Mouse (Mus musculus): ENCODE measurements around the gene Vti1a. TPM values are rescaled to one million over a fixed set of nuclear protein-coding genes. Genes with fewer than 3 reads are reported as not detected.

The Vti1a gene
- polyA plus RNA-seq, 1 experiment from 2014 or later, result 24.2 TPM

DNA sequence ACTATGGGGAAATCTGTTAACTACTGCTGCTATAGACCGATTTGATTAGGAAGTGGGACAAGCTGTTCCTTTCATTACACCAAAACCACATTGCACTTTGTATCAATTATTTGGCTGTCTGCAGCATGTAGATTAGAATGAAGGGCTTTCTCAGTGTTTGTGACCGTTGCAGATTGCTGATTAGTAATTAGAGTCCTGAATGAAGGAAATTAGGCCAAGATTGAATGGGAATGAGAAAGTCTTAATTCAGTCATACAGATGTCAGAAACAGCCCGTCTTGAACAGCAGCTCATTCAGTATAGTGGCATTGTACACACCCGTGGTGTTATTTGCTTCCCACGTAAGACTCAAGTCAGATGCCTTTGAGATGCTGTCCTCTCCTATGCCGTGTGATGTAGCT lies 60.2 kb downstream of the Vti1a start:
- no peak overlapping the region for H3K27ac ChIP-seq (replicated peaks; ENCODE audit: low read depth, low read length)
- no peak overlapping the region for H3K4me3 ChIP-seq (ENCODE audit: low read depth, low read length)
- no peaks in the 10 kb centered on the region for H3K27me3 ChIP-seq (ENCODE audit: control insufficient read depth, insufficient read depth, low read length)
- 0 out of 2 replicates have a peak, but pooled peaks cover 3% of the 10 kb centered on the region for H3K4me1 ChIP-seq (ENCODE audit: control insufficient read depth, insufficient read depth, low read length)
- 72% methylated on average over 6 of the region's 6 CpGs for WGBS
- DNase-seq (ENCODE audit: low spot score), result no peak
- ATAC-seq (ENCODE audit: insufficient number of reproducible peaks, low FRiP score, low TSS enrichment, low read depth), result no peak
- H3K4me2 ChIP-seq (ENCODE audit: low read depth, severe bottlenecking), result no peak overlapping the region
- no peaks in the 10 kb centered on the region for H3K9me3 ChIP-seq (ENCODE audit: control insufficient read depth, low read length)
- no peaks in the 10 kb centered on the region; the same call in 1 of the 2 replicates for H3K36me3 ChIP-seq (ENCODE audit: control insufficient read depth, insufficient read depth, low read length)
- H3K9ac ChIP-seq (ENCODE audit: low read length), result no peak overlapping the region

DNA sequence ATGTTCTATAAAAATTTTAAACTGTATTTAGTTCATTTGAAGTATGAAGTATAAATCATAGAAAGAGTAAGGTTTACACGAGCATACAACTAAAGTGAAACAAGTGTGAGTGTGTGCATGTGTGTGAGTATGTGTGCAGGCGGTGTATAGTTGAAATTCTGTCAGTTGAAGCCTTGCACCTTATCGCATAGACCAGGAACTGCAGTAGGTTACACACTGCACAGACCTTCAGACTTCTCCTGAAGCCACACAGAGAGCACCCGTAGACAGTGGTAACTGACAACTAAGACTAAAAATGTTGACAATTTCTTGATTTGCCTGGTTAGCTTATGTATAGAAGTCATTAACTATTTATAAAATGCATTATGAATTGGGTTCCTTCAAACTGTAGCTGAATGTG lies 61.4 kb downstream of the Vti1a start:
- 0 out of 2 replicates have a peak, but pooled peaks cover 3% of the 10 kb centered on the region for H3K4me1 ChIP-seq (ENCODE audit: control insufficient read depth, insufficient read depth, low read length)
- 93% methylated on average over 4 of the region's 4 CpGs for WGBS
- H3K27ac ChIP-seq (replicated peaks; ENCODE audit: low read depth, low read length), result no peak overlapping the region
- H3K36me3 ChIP-seq (ENCODE audit: control insufficient read depth, insufficient read depth, low read length), result no peaks in the 10 kb centered on the region; the same call in 1 of the 2 replicates
- ATAC-seq (ENCODE audit: insufficient number of reproducible peaks, low FRiP score, low TSS enrichment, low read depth) (no peak), DNase-seq (ENCODE audit: low spot score) (no peak)
- no peak overlapping the region for H3K4me3 ChIP-seq (ENCODE audit: low read depth, low read length)
- H3K4me2 ChIP-seq (ENCODE audit: low read depth, severe bottlenecking), result no peak overlapping the region
- no peaks in the 10 kb centered on the region for H3K9me3 ChIP-seq (ENCODE audit: control insufficient read depth, low read length)
- no peak overlapping the region for H3K9ac ChIP-seq (ENCODE audit: low read length)
- no peaks in the 10 kb centered on the region for H3K27me3 ChIP-seq (ENCODE audit: control insufficient read depth, insufficient read depth, low read length)

DNA sequence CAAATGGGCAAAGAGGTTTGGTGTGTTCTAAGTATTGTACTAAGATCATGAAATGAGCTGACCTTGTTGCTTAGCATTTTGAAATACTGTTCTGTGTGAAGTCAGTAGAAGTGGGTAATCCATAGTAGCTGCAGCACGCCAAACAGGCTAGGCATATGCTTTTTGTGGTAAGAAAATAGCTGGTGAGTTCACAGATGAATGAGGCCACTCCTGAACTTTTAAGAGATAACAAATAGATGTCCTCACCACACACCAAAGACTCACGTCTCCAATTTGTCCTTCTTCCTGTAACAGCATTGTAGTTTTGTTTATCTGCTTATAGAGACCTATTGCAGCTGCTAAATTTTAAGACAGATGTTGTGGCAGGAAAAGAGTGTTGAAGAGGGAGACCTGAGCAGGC lies 62.8 kb downstream of the Vti1a start:
- Histone ChIP-seq H3K9me3 (ENCODE audit: control insufficient read depth, low read length) (no peaks in the 10 kb centered on the region), H3K27me3 (ENCODE audit: control insufficient read depth, insufficient read depth, low read length) (no peaks in the 10 kb centered on the region), H3K4me1 (ENCODE audit: control insufficient read depth, insufficient read depth, low read length) (0 out of 2 replicates have a peak, but pooled peaks cover 3% of the 10 kb centered on the region), H3K27ac (replicated peaks; ENCODE audit: low read depth, low read length) (no peak overlapping the region), H3K4me3 (ENCODE audit: low read depth, low read length) (no peak overlapping the region), H3K4me2 (ENCODE audit: low read depth, severe bottlenecking) (no peak overlapping the region), H3K36me3 (ENCODE audit: control insufficient read depth, insufficient read depth, low read length) (no peaks in the 10 kb centered on the region), H3K9ac (ENCODE audit: low read length) (no peak overlapping the region)
- ATAC-seq (ENCODE audit: insufficient number of reproducible peaks, low FRiP score, low TSS enrichment, low read depth) (no peak), DNase-seq (ENCODE audit: low spot score) (no peak)
- WGBS, result 69% methylated on average over 2 of the region's 2 CpGs

DNA sequence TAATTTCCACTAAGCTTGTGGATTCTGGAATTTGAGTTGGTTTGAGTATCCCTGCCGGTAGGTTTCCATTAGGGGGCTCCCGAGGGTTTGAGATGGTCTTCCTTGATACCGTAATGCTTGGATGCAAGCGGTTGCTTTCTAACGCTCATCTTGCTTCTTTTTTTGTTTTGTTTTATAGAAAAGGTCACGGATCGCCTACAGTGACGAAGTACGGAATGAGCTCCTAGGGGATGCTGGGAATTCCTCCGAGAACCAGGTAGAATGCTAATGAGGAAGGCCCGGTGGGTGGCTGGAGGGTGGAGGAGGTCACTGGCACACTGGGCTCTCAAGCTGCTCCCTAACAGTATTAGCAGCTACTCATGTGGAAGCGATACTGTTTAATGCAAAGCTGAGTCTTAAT lies 64.7 kb downstream of the Vti1a start:
- Histone ChIP-seq H3K4me2 (ENCODE audit: low read depth, severe bottlenecking) (no peak overlapping the region), H3K4me3 (ENCODE audit: low read depth, low read length) (no peak overlapping the region), H3K9ac (ENCODE audit: low read length) (no peak overlapping the region), H3K9me3 (ENCODE audit: control insufficient read depth, low read length) (no peaks in the 10 kb centered on the region), H3K36me3 (ENCODE audit: control insufficient read depth, insufficient read depth, low read length) (no peaks in the 10 kb centered on the region), H3K27ac (replicated peaks; ENCODE audit: low read depth, low read length) (no peak overlapping the region), H3K4me1 (ENCODE audit: control insufficient read depth, insufficient read depth, low read length) (0 out of 2 replicates have a peak, but pooled peaks cover 3% of the 10 kb centered on the region), H3K27me3 (ENCODE audit: control insufficient read depth, insufficient read depth, low read length) (no peaks in the 10 kb centered on the region)
- DNase-seq (ENCODE audit: low spot score), result peak; percentile 36
- no peak for ATAC-seq (ENCODE audit: insufficient number of reproducible peaks, low FRiP score, low TSS enrichment, low read depth)
- WGBS, result 28% methylated on average over 12 of the region's 12 CpGs

DNA sequence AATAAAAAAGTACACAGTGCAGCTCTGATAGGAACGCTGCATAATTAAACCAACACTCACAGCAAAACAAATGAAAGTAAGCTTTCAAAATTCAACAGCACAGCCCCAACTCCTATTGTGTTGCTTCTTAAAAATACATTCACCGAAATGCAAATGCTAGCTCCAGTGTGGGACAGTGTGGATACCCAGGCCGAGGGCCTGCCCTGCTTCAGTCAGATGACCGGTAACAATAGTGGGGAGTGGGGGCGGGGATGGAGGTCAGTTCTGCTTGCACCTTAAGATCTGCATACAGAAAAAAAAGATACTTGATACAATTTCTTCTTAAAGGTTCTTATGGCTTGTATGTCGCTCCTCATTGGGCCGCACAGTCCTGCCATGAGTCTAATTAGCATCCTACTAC lies 65.2 kb downstream of the Vti1a start:
- H3K27me3 ChIP-seq (ENCODE audit: control insufficient read depth, insufficient read depth, low read length), result no peaks in the 10 kb centered on the region
- 82% methylated on average over 7 of the region's 7 CpGs for WGBS
- DNase-seq (ENCODE audit: low spot score) (no peak), ATAC-seq (ENCODE audit: insufficient number of reproducible peaks, low FRiP score, low TSS enrichment, low read depth) (no peak)
- H3K4me3 ChIP-seq (ENCODE audit: low read depth, low read length), result no peak overlapping the region
- H3K4me2 ChIP-seq (ENCODE audit: low read depth, severe bottlenecking), result no peak overlapping the region
- H3K36me3 ChIP-seq (ENCODE audit: control insufficient read depth, insufficient read depth, low read length), result no peaks in the 10 kb centered on the region
- H3K9ac ChIP-seq (ENCODE audit: low read length), result no peak overlapping the region
- H3K4me1 ChIP-seq (ENCODE audit: control insufficient read depth, insufficient read depth, low read length), result 0 out of 2 replicates have a peak, but pooled peaks cover 2% of the 10 kb centered on the region
- H3K9me3 ChIP-seq (ENCODE audit: control insufficient read depth, low read length), result no peaks in the 10 kb centered on the region
- no peak overlapping the region for H3K27ac ChIP-seq (replicated peaks; ENCODE audit: low read depth, low read length)

GRCm38 (mm10) chr19:55382745-55383144 lies 66.7 kb downstream of the Vti1a start:
- DNase-seq (ENCODE audit: low spot score), result no peak
- Histone ChIP-seq H3K9me3 (ENCODE audit: control insufficient read depth, low read length) (no peaks in the 10 kb centered on the region), H3K27me3 (ENCODE audit: control insufficient read depth, insufficient read depth, low read length) (no peaks in the 10 kb centered on the region), H3K4me3 (ENCODE audit: low read depth, low read length) (no peak overlapping the region), H3K36me3 (ENCODE audit: control insufficient read depth, insufficient read depth, low read length) (no peaks in the 10 kb centered on the region), H3K4me1 (ENCODE audit: control insufficient read depth, insufficient read depth, low read length) (no peaks in the 10 kb centered on the region), H3K27ac (replicated peaks; ENCODE audit: low read depth, low read length) (no peak overlapping the region), H3K4me2 (ENCODE audit: low read depth, severe bottlenecking) (no peak overlapping the region), H3K9ac (ENCODE audit: low read length) (no peak overlapping the region)
- 75% methylated on average over 7 of the region's 7 CpGs for WGBS
- no peak for ATAC-seq (ENCODE audit: insufficient number of reproducible peaks, low FRiP score, low TSS enrichment, low read depth)

DNA sequence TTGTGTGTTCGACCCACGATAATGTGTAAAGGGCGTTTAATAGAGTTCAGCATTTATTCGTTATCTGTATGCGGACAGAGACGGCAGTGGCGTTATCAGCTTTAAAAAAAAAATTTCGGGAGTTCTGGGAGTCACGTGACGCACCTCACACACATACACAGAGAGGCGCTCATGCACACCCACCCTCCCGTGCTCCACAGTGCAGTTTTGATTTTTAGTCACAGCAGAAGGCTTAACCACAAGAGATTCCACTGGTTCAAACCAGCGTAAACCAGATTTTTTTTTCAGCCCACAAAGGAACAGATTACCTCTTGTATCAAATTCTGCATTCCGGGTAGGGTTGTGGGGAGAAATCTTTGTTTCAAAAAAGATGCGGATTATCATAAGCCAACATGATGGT lies 68.5 kb downstream of the Vti1a start:
- DNase-seq (ENCODE audit: low spot score) (no peak), ATAC-seq (ENCODE audit: insufficient number of reproducible peaks, low FRiP score, low TSS enrichment, low read depth) (no peak)
- Histone ChIP-seq H3K9ac (ENCODE audit: low read length) (no peak overlapping the region), H3K36me3 (ENCODE audit: control insufficient read depth, insufficient read depth, low read length) (no peaks in the 10 kb centered on the region), H3K27me3 (ENCODE audit: control insufficient read depth, insufficient read depth, low read length) (no peaks in the 10 kb centered on the region), H3K4me1 (ENCODE audit: control insufficient read depth, insufficient read depth, low read length) (no peaks in the 10 kb centered on the region), H3K4me3 (ENCODE audit: low read depth, low read length) (no peak overlapping the region), H3K4me2 (ENCODE audit: low read depth, severe bottlenecking) (no peak overlapping the region), H3K9me3 (ENCODE audit: control insufficient read depth, low read length) (no peaks in the 10 kb centered on the region), H3K27ac (replicated peaks; ENCODE audit: low read depth, low read length) (no peak overlapping the region)
- WGBS, result 96% methylated on average over 15 of the region's 15 CpGs

DNA sequence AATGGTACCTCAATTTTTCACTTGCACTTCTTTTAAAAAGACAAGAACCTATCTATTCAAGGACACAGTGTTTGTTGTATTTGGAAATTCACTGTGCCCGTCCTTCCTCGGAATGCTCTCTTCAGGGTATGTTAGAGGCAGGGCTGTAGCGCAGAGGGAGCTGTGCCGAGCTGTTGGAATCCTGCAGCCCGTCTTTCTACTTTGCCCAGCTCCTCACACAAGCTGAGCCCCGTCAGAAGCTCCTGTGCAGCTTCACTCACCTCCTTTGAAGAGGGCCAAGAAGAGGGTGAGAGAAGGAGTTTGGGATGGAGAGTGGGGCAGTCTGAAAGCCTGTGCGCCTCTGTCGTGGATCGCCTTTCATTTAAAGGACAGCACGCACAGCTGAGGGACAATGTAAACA lies 72.9 kb downstream of the Vti1a start:
- WGBS, result 55% methylated on average over 10 of the region's 10 CpGs
- no peak overlapping the region for H3K4me2 ChIP-seq (ENCODE audit: low read depth, severe bottlenecking)
- no peak overlapping the region for H3K9ac ChIP-seq (ENCODE audit: low read length)
- DNase-seq (ENCODE audit: low spot score) (no peak), ATAC-seq (ENCODE audit: insufficient number of reproducible peaks, low FRiP score, low TSS enrichment, low read depth) (no peak)
- H3K36me3 ChIP-seq (ENCODE audit: control insufficient read depth, insufficient read depth, low read length), result no peaks in the 10 kb centered on the region
- no peak overlapping the region for H3K27ac ChIP-seq (replicated peaks; ENCODE audit: low read depth, low read length)
- H3K4me3 ChIP-seq (ENCODE audit: low read depth, low read length), result no peak overlapping the region
- H3K27me3 ChIP-seq (ENCODE audit: control insufficient read depth, insufficient read depth, low read length), result no peaks in the 10 kb centered on the region
- no peaks in the 10 kb centered on the region for H3K9me3 ChIP-seq (ENCODE audit: control insufficient read depth, low read length)
- H3K4me1 ChIP-seq (ENCODE audit: control insufficient read depth, insufficient read depth, low read length), result no peaks in the 10 kb centered on the region

DNA sequence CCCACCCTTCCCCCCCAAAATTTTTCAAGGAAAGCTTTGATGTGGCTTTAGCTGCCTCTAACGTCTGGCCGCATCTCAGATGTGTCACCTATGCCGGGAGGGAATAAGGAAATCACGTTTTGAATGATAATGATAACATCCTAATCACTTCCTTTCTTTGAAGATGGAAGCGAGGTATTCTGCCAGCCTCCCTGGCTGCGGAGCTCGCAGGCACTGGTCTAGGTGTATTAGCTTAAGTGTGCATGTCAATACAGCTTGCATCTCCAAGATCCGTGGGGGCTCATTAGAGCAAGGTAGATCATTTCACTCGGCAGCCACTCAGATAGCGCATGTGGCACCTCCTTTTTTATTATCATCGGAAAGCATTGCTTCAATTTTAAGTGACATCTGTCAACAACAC lies 74.2 kb downstream of the Vti1a start:
- Histone ChIP-seq H3K4me1 (ENCODE audit: control insufficient read depth, insufficient read depth, low read length) (no peaks in the 10 kb centered on the region), H3K9me3 (ENCODE audit: control insufficient read depth, low read length) (no peaks in the 10 kb centered on the region), H3K4me3 (ENCODE audit: low read depth, low read length) (no peak overlapping the region), H3K9ac (ENCODE audit: low read length) (no peak overlapping the region), H3K4me2 (ENCODE audit: low read depth, severe bottlenecking) (no peak overlapping the region), H3K36me3 (ENCODE audit: control insufficient read depth, insufficient read depth, low read length) (no peaks in the 10 kb centered on the region), H3K27me3 (ENCODE audit: control insufficient read depth, insufficient read depth, low read length) (no peaks in the 10 kb centered on the region), H3K27ac (replicated peaks; ENCODE audit: low read depth, low read length) (no peak overlapping the region)
- DNase-seq (ENCODE audit: low spot score) (no peak), ATAC-seq (ENCODE audit: insufficient number of reproducible peaks, low FRiP score, low TSS enrichment, low read depth) (no peak)
- 67% methylated on average over 11 of the region's 11 CpGs for WGBS
